In genomic region chr15:97578046-97578445, GRCm38 (mm10) we compare ENCODE assay signal across 20 mouse cellular contexts.
DNase-seq lines count a peak whose midpoint lies in the region; ATAC-seq and TF ChIP-seq lines count a peak whose summit lies in the region.
"Had no signal": no experiment of that assay in that cellular context is flagged by ENCODE, and none has a peak within 500 bp of the region (broad histone marks: within the 10 kb centered on the region; RNA-seq: fewer than 3 reads in every experiment).

No protein-coding gene starts in this region.

- no peak overlapping the region for H3K4me2 ChIP-seq in hindbrain, embryonic 16.5 days (ENCODE audit: low read length)
- H3K4me2 ChIP-seq: heart, embryonic 13.5 days; hindbrain, embryonic 12.5 days; midbrain, embryonic 12.5 days had no signal

- no peak for TF ChIP-seq POLR2A in thymus, adult 2 months (IDR thresholded peaks at IDR 0.05; ENCODE audit: control insufficient read depth, extremely low read depth, insufficient read depth, low read length, poor library complexity)

- no peaks in the 10 kb centered on the region for H3K27me3 ChIP-seq in thymus, adult 2 months (ENCODE audit: control insufficient read depth, insufficient read depth, low read length)
- H3K27me3 ChIP-seq in hindbrain, embryonic 16.5 days (replicated peaks; ENCODE audit: control insufficient read depth, insufficient read depth, low read length): no peaks in the 10 kb centered on the region
- H3K27me3 ChIP-seq: heart, embryonic 13.5 days; hindbrain, embryonic 12.5 days; midbrain, embryonic 12.5 days had no signal

- no peak for TF ChIP-seq CTCF in thymus, adult 2 months (IDR thresholded peaks at IDR 0.05; ENCODE audit: borderline replicate concordance, control insufficient read depth, extremely low read depth, insufficient read depth, low read length, poor library complexity)

- H3K27ac ChIP-seq in thymus, adult 2 months (ENCODE audit: control insufficient read depth, insufficient read depth, low read length): no peak overlapping the region
- no peak overlapping the region for H3K27ac ChIP-seq in hindbrain, embryonic 16.5 days (ENCODE audit: low read depth, low read length)
- H3K27ac ChIP-seq: embryonic facial prominence, embryonic 10.5 days; heart, adult 2 months; heart, embryonic 13.5 days; hindbrain, embryonic 12.5 days; midbrain, embryonic 12.5 days had no signal

- H3K9me3 ChIP-seq in hindbrain, embryonic 16.5 days (ENCODE audit: control insufficient read depth, low read length): no peaks in the 10 kb centered on the region
- H3K9me3 ChIP-seq: embryonic facial prominence, embryonic 10.5 days; heart, embryonic 13.5 days; hindbrain, embryonic 12.5 days; midbrain, embryonic 12.5 days had no signal

- DNase-seq in thymus, adult 2 months: peak; percentile 8
- no peak for DNase-seq in thymus, adult 18-20 months
- DNase-seq in CD8-positive naive resting alpha-beta T cell, adult 2 months (ENCODE audit: low read depth in 2 of 2, low spot score in 2 of 2): peak; percentile 20 to 28
- DNase-seq in induced T-regulatory cell, adult 2 months (ENCODE audit: low read depth): peak; percentile 92
- DNase-seq in thymus, postnatal 25 days: peak; percentile 18
- DNase-seq in left cerebral cortex, postnatal 4 days: no peak
- no peak for DNase-seq in cerebellum, adult 9-11 months
- DNase-seq: adrenal gland, postnatal 14 days; cerebellum, adult 8-10 months; gastrocnemius, postnatal 36 days; heart, adult 2 months; heart, postnatal 14 days; kidney, adult 8-10 months; kidney, postnatal 10 days; right cerebral cortex, postnatal 25 days had no signal

- intact Hi-C loops in left cerebral cortex, postnatal 4 days (cut with DNase I): no loop called here

- H3K9ac ChIP-seq in hindbrain, embryonic 16.5 days (ENCODE audit: low read depth, low read length): no peak overlapping the region
- H3K9ac ChIP-seq: heart, embryonic 13.5 days; hindbrain, embryonic 12.5 days; midbrain, embryonic 12.5 days had no signal

- no peaks in the 10 kb centered on the region for H3K36me3 ChIP-seq in thymus, adult 2 months (ENCODE audit: control insufficient read depth, insufficient read depth, low read length)
- H3K36me3 ChIP-seq in hindbrain, embryonic 16.5 days (ENCODE audit: control insufficient read depth, insufficient read depth, low read length): no peaks in the 10 kb centered on the region
- H3K36me3 ChIP-seq: embryonic facial prominence, embryonic 10.5 days; heart, embryonic 13.5 days; hindbrain, embryonic 12.5 days; midbrain, embryonic 12.5 days had no signal

- H3K4me1 ChIP-seq in thymus, adult 2 months (replicated peaks; ENCODE audit: control insufficient read depth, insufficient read depth, low read length): peaks cover 30% of the 10 kb centered on the region
- no peaks in the 10 kb centered on the region for H3K4me1 ChIP-seq in hindbrain, embryonic 16.5 days (ENCODE audit: control insufficient read depth, insufficient read depth, low read depth, low read length)

- ATAC-seq in hindbrain, embryonic 16.5 days: no peak

- 69% methylated on average over 3 of the region's 3 CpGs for WGBS in thymus, adult 2 months
- WGBS in hindbrain, embryonic 16.5 days: 85% methylated on average over 3 of the region's 3 CpGs

- H3K4me3 ChIP-seq in thymus, adult 2 months (ENCODE audit: control insufficient read depth, insufficient read depth, low read length): no peak overlapping the region
- no peak overlapping the region for H3K4me3 ChIP-seq in hindbrain, embryonic 16.5 days (ENCODE audit: low read length)
- H3K4me3 ChIP-seq: embryonic facial prominence, embryonic 10.5 days; heart, adult 2 months; heart, embryonic 13.5 days; hindbrain, embryonic 12.5 days; midbrain, embryonic 12.5 days had no signal

Comparison
In these comparisons a context has a peak if more than half of its experiments do, and no peak if none do; other contexts are left out.
1. DNase-seq: peak in thymus, adult 2 months (single experiment), CD8-positive naive resting alpha-beta T cell, adult 2 months (2 of 2), induced T-regulatory cell, adult 2 months (single experiment) and thymus, postnatal 25 days (single experiment); none in thymus, adult 18-20 months (0 of 2), left cerebral cortex, postnatal 4 days (single experiment) and cerebellum, adult 9-11 months (single experiment).